Mouse (Mus musculus) limb, embryonic 12.5 days (tissue): Measurements from ENCODE around the gene Cdh8. TPM values are rescaled to one million over a fixed set of nuclear protein-coding genes. Genes with fewer than 3 reads are reported as not detected.
"Not testable (repeated sequence)": the region's sequence is repeated elsewhere in the genome, so short reads cannot be mapped to it uniquely, and the experiment has no call there.

Source experiments
- ATAC-seq: fragments of 200-750 bp; cut with Nextera tagmentation; 2 replicates; pipeline ENCODE4 v1.8.0; 2017; ENCODE audit warnings: low read depth, moderate TSS enrichment; ENCODE audit not compliant: insufficient number of reproducible peaks, insufficient read depth, low FRiP score, low TSS enrichment
- H3K27ac ChIP-seq: fragments of 300-500 bp; sonication (generic); 2 replicates; pipeline ENCODE4 v1.5.1; 2016; ENCODE audit warnings: mild to moderate bottlenecking, moderate library complexity
- H3K27me3 ChIP-seq: fragments of 300-500 bp; sonication (generic); 2 replicates; pipeline ENCODE4 v1.6.1; 2016; ENCODE audit warnings: mild to moderate bottlenecking, moderate library complexity
- H3K36me3 ChIP-seq: fragments of 300-500 bp; sonication (generic); 2 replicates; pipeline ENCODE4 v1.6.1; 2016; ENCODE audit warnings: mild to moderate bottlenecking, moderate library complexity
- H3K4me1 ChIP-seq: fragments of 300-500 bp; sonication (generic); replicated peaks from 2 replicates; pipeline ENCODE4 v1.6.1; 2016
- H3K4me2 ChIP-seq: fragments of 300-500 bp; sonication (generic); 2 replicates; pipeline ENCODE4 v1.6.1; 2016; ENCODE audit warnings: mild to moderate bottlenecking, moderate library complexity
- H3K4me3 ChIP-seq: fragments of 300-500 bp; sonication (generic); replicated peaks from 2 replicates; pipeline ENCODE4 v1.5.1; 2016; ENCODE audit warnings: mild to moderate bottlenecking
- H3K9ac ChIP-seq: fragments of 300-500 bp; sonication (generic); replicated peaks from 2 replicates; pipeline ENCODE4 v1.6.1; 2016; ENCODE audit warnings: mild to moderate bottlenecking, moderate library complexity
- H3K9me3 ChIP-seq: fragments of 300-500 bp; sonication (generic); 2 replicates; pipeline ENCODE4 v1.6.1; 2016; ENCODE audit warnings: mild to moderate bottlenecking, moderate library complexity
- WGBS: fragments of 180-500 bp; shearing (Covaris S2); methylation state at CpG from one replicate; pipeline ENCODE4 v1.1.7; 2016; 5-methylcytosine and 5-hydroxymethylcytosine counted together
- polyA plus RNA-seq: library from polyadenylated mRNA; unstranded; fragments of >200 nt; fragmentation: Nextera tagmentation; extraction: Ambion mirVana; gene quantifications from 2 replicates; pipeline ENCODE4 v1.2.1, GENCODE M21; 2016

The Cdh8 gene
- polyA plus RNA-seq, 1 experiment from 2014 or later = 3.2 TPM

DNA sequence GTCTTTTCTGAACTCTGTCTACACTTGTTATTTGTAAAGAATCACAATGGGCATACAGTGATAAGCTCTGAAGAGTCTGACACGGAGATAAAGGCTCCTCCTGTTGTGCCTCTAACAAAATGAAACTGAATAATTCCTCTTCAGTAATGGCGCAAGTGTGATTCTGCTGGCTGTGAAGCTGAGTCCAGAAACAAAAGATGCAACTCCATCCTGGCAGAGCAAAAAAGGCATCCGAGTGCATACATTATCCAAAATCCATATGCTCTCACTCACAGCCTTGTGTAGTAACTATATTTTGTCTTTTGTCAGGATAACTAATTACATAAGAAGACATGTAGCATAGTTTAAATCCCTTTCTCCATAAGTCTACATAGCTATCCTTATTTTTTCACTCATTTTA, 149.1 kb downstream of the Cdh8 start:
- H3K4me3 ChIP-seq = no peak overlapping the region
- ATAC-seq = no peak
- WGBS = 81% methylated on average over 3 of the region's 3 CpGs
- no peak overlapping the region for H3K27ac ChIP-seq
- H3K27me3 ChIP-seq = no peaks in the 10 kb centered on the region
- H3K4me2 ChIP-seq = no peak overlapping the region
- no peaks in the 10 kb centered on the region for H3K9me3 ChIP-seq
- no peaks in the 10 kb centered on the region for H3K4me1 ChIP-seq
- H3K36me3 ChIP-seq = no peaks in the 10 kb centered on the region
- H3K9ac ChIP-seq = no peak overlapping the region

DNA sequence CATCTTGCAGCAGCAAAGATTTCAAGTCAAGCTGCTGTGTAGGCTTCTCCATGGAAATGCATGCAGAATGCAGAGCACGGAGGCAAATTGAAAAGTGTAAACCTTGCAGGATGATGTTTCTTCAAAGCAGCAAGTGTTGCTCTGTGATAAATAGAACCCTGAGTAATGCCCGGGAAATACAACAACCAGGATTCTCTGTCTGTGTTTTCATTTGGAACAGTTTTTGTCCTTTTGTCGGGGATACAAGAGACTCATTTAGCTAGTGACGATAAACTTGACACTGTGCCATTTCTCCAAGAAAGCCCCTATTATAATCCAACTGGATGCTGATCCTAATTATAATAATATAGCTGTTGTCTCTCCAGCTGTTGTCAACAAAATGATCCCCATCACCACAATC, 181.9 kb downstream of the Cdh8 start:
- Histone ChIP-seq H3K27ac (no peak overlapping the region), H3K9me3 (no peaks in the 10 kb centered on the region), H3K9ac (no peak overlapping the region), H3K36me3 (no peaks in the 10 kb centered on the region), H3K4me2 (no peak overlapping the region), H3K27me3 (no peaks in the 10 kb centered on the region), H3K4me1 (no peaks in the 10 kb centered on the region), H3K4me3 (no peak overlapping the region)
- 84% methylated on average over 4 of the region's 4 CpGs for WGBS
- no peak for ATAC-seq

DNA sequence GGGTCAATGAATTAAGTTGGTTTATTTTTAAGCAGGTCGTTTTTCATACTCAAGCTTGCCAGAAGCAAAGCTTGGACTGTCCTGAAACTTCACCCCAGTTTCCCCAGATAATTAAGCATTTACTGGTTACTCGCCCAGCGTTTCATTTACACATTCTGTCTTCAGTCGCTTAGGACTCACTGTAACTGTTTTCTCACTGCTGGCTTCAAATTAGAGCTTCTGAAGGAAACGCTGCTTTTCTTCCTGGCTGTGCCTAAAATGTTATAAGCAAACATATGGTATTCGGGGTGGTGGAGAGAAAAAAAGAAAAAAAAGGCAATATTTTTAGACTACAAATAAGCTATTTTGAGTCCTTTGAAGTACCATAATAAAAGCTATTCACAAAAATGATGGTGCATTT, 192.6 kb downstream of the Cdh8 start:
- Histone ChIP-seq H3K27ac (no peak overlapping the region), H3K9me3 (no peaks in the 10 kb centered on the region), H3K9ac (no peak overlapping the region), H3K27me3 (no peaks in the 10 kb centered on the region), H3K36me3 (no peaks in the 10 kb centered on the region), H3K4me3 (no peak overlapping the region), H3K4me1 (no peaks in the 10 kb centered on the region), H3K4me2 (no peak overlapping the region)
- ATAC-seq = no peak
- WGBS = 65% methylated on average over 6 of the region's 6 CpGs

DNA sequence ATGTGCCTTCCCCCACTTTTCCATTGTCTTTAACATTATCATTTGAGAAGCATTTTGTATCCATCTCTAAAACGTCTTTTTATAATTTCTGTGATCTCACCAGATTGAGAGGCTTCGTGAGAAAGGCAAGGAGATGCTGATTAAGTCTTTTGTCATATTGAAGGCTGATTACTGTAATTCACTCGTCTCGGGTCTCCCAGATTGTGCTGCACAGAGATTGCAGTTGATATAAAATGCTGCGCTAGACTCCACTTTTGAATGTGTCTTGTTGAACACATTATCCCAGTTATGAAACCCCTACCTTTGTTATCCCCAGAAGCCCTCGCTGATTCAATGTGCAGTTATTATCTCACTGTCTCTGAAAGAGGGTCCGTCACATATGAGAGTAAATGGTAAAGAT, 211.1 kb downstream of the Cdh8 start:
- H3K36me3 ChIP-seq = no peaks in the 10 kb centered on the region
- H3K9me3 ChIP-seq = no peaks in the 10 kb centered on the region
- WGBS = 84% methylated on average over 7 of the region's 7 CpGs
- no peak overlapping the region for H3K9ac ChIP-seq
- H3K27me3 ChIP-seq = no peaks in the 10 kb centered on the region
- H3K27ac ChIP-seq = no peak overlapping the region
- H3K4me3 ChIP-seq = no peak overlapping the region
- H3K4me1 ChIP-seq = no peaks in the 10 kb centered on the region
- H3K4me2 ChIP-seq = no peak overlapping the region
- ATAC-seq = no peak

DNA sequence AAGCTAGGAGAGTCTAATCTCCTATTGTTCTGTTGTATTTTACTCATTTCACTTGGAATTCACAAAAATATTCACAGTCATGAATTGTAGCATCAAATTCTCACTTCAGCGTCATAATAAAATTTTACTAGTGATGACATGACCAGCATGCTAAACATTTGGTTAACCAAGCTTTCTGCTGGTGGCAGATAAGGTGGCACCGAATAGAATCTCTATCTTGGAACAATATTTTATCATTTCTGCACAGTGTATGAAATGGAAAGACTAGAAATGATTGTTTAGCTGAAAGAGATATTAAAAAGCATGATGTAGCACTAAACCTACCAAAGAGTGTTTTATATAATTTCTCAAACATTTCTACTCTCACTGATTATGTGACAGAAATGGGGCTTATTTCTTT, 225.6 kb downstream of the Cdh8 start:
- H3K36me3 ChIP-seq = no peaks in the 10 kb centered on the region
- no peaks in the 10 kb centered on the region for H3K4me1 ChIP-seq
- no peak overlapping the region for H3K4me2 ChIP-seq
- no peaks in the 10 kb centered on the region for H3K9me3 ChIP-seq
- H3K27me3 ChIP-seq = no peaks in the 10 kb centered on the region
- 91% methylated on average over 2 of the region's 2 CpGs for WGBS
- H3K27ac ChIP-seq = no peak overlapping the region
- no peak for ATAC-seq
- H3K4me3 ChIP-seq = no peak overlapping the region
- no peak overlapping the region for H3K9ac ChIP-seq

DNA sequence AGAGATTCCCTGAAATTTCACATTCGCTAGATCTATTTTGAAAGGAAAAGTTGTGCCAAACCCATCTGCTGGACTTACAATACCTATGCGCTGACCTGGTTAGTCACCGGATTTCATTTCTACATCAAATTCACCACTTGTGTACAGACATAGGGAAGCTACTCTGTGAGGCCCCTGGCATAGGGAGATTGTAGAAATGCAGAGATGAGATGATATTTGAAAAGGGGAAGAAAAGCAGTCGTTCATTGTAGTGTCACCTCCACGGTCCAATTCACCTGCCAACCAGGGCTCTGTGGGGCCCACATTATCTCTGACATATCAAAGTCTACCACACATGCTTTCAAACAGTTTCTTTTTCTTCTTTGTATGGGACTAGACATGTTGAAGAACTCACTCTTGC, 229.4 kb downstream of the Cdh8 start:
- 90% methylated on average over 5 of the region's 5 CpGs for WGBS
- Histone ChIP-seq H3K4me3 (no peak overlapping the region), H3K4me2 (no peak overlapping the region), H3K27ac (no peak overlapping the region), H3K4me1 (no peaks in the 10 kb centered on the region), H3K27me3 (no peaks in the 10 kb centered on the region), H3K36me3 (no peaks in the 10 kb centered on the region), H3K9ac (no peak overlapping the region), H3K9me3 (no peaks in the 10 kb centered on the region)
- ATAC-seq = no peak

DNA sequence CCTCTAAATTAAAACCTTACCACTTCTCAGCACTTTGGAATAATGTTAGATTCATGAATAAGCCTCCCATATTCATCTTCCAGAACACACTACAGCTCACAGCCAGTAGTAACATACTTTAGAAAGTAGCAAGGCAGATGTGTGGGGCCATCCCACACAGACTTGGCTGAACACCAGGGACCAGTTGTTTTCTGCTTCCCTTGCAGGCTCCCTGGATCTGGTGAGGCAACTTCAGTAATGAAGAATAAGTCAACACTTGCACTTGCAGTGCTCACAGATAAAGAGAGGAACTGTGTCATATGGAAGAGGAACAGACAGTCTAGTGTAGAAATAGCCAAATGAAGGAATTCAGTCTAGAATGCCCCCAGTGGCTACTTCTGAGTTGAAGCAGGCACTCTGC, 232.1 kb downstream of the Cdh8 start:
- no peak overlapping the region for H3K4me3 ChIP-seq
- no peak overlapping the region for H3K27ac ChIP-seq

DNA sequence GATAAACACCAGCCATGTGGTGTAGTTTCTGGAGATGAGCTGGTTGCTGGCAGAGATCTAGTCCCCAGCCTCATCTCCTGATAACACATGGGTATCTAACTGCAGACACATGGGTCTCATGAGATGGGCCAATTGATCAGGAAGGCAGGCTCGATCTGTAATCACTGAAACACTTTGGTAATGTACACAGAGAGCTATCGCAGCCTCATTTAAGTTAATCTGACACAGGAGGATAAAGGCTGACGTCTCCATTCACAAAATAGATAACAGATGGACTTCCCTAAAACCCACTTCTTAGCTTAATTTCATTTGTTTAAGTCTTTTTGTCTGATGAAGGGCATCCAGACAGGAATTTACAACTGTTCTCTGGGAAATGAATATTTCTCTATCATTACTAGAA, 249.3 kb downstream of the Cdh8 start:
- Histone ChIP-seq H3K27me3 (no peaks in the 10 kb centered on the region), H3K4me1 (no peaks in the 10 kb centered on the region), H3K4me3 (no peak overlapping the region), H3K4me2 (no peak overlapping the region), H3K9me3 (no peaks in the 10 kb centered on the region), H3K36me3 (no peaks in the 10 kb centered on the region), H3K9ac (no peak overlapping the region), H3K27ac (no peak overlapping the region)
- WGBS = 66% methylated on average over 3 of the region's 3 CpGs
- no peak for ATAC-seq

More for the DNA sequence above, 232.1 kb downstream of the Cdh8 start:
- H3K27me3 ChIP-seq = no peaks in the 10 kb centered on the region
- no peaks in the 10 kb centered on the region for H3K4me1 ChIP-seq
- no peak overlapping the region for H3K9ac ChIP-seq
- no peak for ATAC-seq
- H3K4me2 ChIP-seq = no peak overlapping the region
- H3K9me3 ChIP-seq = no peaks in the 10 kb centered on the region
- H3K36me3 ChIP-seq = no peaks in the 10 kb centered on the region

DNA sequence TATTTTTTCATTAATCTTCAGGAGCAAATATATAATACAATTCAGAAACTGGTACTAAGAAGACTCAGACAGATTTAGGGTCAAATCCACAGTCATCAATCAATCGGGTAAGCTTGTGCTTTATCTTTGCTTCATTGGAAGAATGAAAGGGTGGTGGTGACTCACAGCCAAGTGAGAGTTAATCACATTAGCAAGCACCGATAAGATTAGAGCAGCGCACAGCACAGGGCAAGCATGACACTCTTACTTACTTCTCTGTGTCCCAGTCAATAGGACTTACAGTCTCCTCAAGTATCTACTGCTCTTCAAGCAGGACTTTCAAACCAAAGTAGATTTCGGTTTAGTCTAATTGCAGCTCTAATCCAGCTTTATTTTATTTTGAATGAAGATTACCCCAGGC, 254.6 kb downstream of the Cdh8 start:
- 74% methylated on average over 4 of the region's 4 CpGs for WGBS

DNA sequence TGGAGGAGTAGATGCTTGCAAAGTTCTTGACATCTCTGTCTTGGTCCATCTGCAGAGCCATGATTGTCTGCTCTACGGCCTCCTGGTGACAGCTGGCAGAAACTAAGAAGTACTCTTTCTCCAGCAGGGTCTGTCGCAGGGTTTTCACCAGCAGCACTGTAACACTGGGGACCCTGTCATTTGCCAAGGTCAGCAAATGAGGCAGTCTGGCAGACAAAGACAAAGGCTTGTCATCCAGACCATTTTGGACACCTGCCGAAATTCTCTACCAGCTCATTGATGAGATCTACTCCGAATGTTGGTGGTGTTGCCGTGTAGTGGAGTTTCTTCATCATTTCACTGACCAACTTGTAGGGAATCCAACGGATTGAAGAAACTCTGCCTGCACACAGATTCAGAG, 270.8 kb downstream of the Cdh8 start:
- ATAC-seq = no peak
- H3K4me2 ChIP-seq = no peak overlapping the region
- H3K27me3 ChIP-seq = no peaks in the 10 kb centered on the region
- no peak overlapping the region for H3K4me3 ChIP-seq
- WGBS = 94% methylated on average over 6 of the region's 6 CpGs
- H3K27ac ChIP-seq = no peak overlapping the region
- H3K9me3 ChIP-seq = no peaks in the 10 kb centered on the region
- no peak overlapping the region for H3K9ac ChIP-seq
- H3K36me3 ChIP-seq = no peaks in the 10 kb centered on the region
- H3K4me1 ChIP-seq = no peaks in the 10 kb centered on the region

More for the DNA sequence above, 254.6 kb downstream of the Cdh8 start:
- H3K36me3 ChIP-seq = no peaks in the 10 kb centered on the region
- H3K27ac ChIP-seq = no peak overlapping the region
- H3K4me1 ChIP-seq = no peaks in the 10 kb centered on the region
- no peak overlapping the region for H3K4me3 ChIP-seq
- no peak for ATAC-seq
- no peaks in the 10 kb centered on the region for H3K9me3 ChIP-seq
- H3K9ac ChIP-seq = no peak overlapping the region
- no peaks in the 10 kb centered on the region for H3K27me3 ChIP-seq
- H3K4me2 ChIP-seq = no peak overlapping the region

DNA sequence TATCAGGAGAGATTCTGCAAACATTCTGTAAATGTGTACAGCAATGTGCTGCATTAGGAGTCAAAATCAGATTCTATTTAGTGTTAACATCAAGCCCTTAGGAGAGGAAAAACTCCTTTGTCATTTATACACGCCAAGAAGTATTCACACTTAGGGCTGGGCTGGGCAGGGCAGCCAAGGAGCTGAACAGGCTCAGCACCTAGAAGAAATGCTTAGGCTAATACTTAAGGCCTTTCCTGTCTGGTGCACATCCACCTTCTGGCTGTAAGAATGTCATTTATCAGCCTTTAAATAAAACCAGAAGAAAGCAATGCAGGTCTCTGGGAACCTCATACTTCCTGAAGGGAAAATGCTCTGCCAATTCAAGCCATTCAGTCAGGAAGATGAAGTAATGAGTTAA, 271.5 kb downstream of the Cdh8 start:
- 69% methylated on average over 1 of the region's 1 CpGs for WGBS
- H3K9ac ChIP-seq, H3K4me1 ChIP-seq, ATAC-seq, H3K27me3 ChIP-seq, H3K9me3 ChIP-seq, H3K4me3 ChIP-seq, H3K27ac ChIP-seq, H3K4me2 ChIP-seq, H3K36me3 ChIP-seq: not testable (repeated sequence)

DNA sequence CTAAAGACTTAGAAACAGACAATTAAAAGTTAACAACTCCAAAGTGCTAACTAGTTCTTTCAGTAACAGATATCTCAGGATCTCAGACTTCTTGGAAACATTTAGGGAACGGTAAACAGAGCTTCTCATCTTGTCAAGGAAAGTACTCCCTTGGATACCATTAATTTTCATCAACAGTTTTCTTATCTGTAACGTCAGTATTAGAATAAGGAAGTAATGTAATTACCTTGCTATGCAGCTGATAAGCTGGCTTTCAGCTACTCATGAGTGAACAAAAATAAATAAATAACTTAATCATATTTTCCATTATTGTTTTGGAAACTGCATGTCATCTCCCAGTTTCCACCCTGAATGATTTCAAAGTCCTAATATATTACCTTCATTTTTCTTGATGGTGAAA, 317.8 kb downstream of the Cdh8 start:
- no peak for ATAC-seq
- Histone ChIP-seq H3K4me1 (no peaks in the 10 kb centered on the region), H3K9ac (no peak overlapping the region), H3K27ac (no peak overlapping the region), H3K4me3 (no peak overlapping the region), H3K9me3 (no peaks in the 10 kb centered on the region), H3K27me3 (no peaks in the 10 kb centered on the region), H3K4me2 (no peak overlapping the region), H3K36me3 (no peaks in the 10 kb centered on the region)
- 86% methylated on average over 2 of the region's 2 CpGs for WGBS
